ENCODE assay signal across 34 mouse cellular contexts in the genomic region with DNA sequence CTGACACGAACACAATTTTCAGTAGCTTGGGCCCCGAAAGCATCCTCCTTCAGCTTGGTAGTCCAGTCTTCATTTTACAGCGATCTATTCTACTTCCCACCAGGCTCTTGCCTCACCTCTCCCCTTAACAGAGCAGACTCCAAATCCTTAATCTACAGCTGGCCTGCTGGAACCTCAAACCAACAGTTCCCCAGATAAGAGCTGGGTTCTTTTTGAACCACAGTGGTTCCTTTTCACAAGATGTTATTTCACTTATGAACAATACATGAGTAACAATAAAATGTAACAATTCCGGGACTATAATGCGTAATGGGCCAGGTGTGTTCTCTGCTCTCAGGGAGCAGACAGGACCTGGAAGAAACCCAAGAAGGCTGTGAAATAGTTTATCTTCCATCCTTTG.
"Had no signal": no experiment of that assay in that cellular context is flagged by ENCODE, and none has a peak within 500 bp of the region (broad histone marks: within the 10 kb centered on the region; RNA-seq: fewer than 3 reads in every experiment).

No protein-coding gene starts in this region.

- ATAC-seq: hindbrain, embryonic 16.5 days; hindbrain, postnatal 0 days; inflammation-experienced regulatory T-cells, adult 6 months; intestine, embryonic 15.5 days; intestine, embryonic 16.5 days; intestine, postnatal 0 days had no signal

- H3K27me3 ChIP-seq: heart, embryonic 12.5 days; heart, embryonic 13.5 days; heart, embryonic 15.5 days; hindbrain, embryonic 12.5 days; hindbrain, embryonic 13.5 days; hindbrain, embryonic 15.5 days; intestine, embryonic 15.5 days; kidney, embryonic 15.5 days had no signal

- H3K9ac ChIP-seq: heart, embryonic 12.5 days; heart, embryonic 13.5 days; heart, embryonic 15.5 days; hindbrain, embryonic 12.5 days; hindbrain, embryonic 13.5 days; hindbrain, embryonic 14.5 days; hindbrain, embryonic 15.5 days; intestine, embryonic 15.5 days; kidney, embryonic 15.5 days had no signal

- H3K27ac ChIP-seq: heart, embryonic 15.5 days; hindbrain, embryonic 10.5 days; hindbrain, embryonic 12.5 days; hindbrain, embryonic 13.5 days; hindbrain, embryonic 14.5 days; hindbrain, embryonic 15.5 days; hindbrain, postnatal 0 days; intestine, embryonic 15.5 days; kidney, embryonic 15.5 days; kidney, postnatal 0 days; layer of hippocampus, adult 2 months; left cerebral cortex, adult 2 months had no signal

- H3K9me3 ChIP-seq: heart, embryonic 12.5 days; heart, embryonic 13.5 days; heart, embryonic 15.5 days; hindbrain, embryonic 10.5 days; hindbrain, embryonic 12.5 days; hindbrain, embryonic 13.5 days; hindbrain, embryonic 15.5 days; intestine, embryonic 15.5 days; kidney, embryonic 15.5 days had no signal

- H3K4me3 ChIP-seq: heart, embryonic 12.5 days; heart, embryonic 13.5 days; heart, embryonic 15.5 days; hindbrain, embryonic 10.5 days; hindbrain, embryonic 12.5 days; hindbrain, embryonic 13.5 days; hindbrain, embryonic 15.5 days; intestine, embryonic 15.5 days; kidney, embryonic 15.5 days; layer of hippocampus, adult 2 months; left cerebral cortex, adult 2 months had no signal

- DNase-seq: heart, postnatal 10 days; heart, postnatal 14 days; heart, postnatal 36 days; heart, postnatal 4 days; kidney, adult 11 months; kidney, adult 18-20 months; kidney, adult 2 months; kidney, adult 8-10 months; kidney, adult 9 months; kidney, postnatal 10 days; kidney, postnatal 14 days; kidney, postnatal 25 days; kidney, postnatal 36 days; kidney, postnatal 4 days; layer of hippocampus, adult 9-11 months; layer of hippocampus, postnatal 36 days had no signal

- H3K36me3 ChIP-seq: heart, embryonic 15.5 days; hindbrain, embryonic 15.5 days; intestine, embryonic 15.5 days had no signal

- H3K4me1 ChIP-seq: hindbrain, embryonic 10.5 days; hindbrain, embryonic 12.5 days; hindbrain, embryonic 13.5 days; hindbrain, embryonic 15.5 days; intestine, embryonic 15.5 days; kidney, embryonic 15.5 days had no signal
